Mouse (Mus musculus) cortical plate, adult 2 months (tissue): ENCODE data around the gene Sh3bgr.

Experiments
- CTCF ChIP-seq: fragments of 200-500 bp; IDR thresholded peaks from 2 replicates; pipeline ENCODE4 v1.5.1; 2011; ENCODE audit warnings: mild to moderate bottlenecking, control low read depth, low read length; ENCODE audit not compliant: insufficient read depth; ENCODE audit errors: extremely low read depth
- POLR2A ChIP-seq: fragments of 200-500 bp; IDR thresholded peaks from 2 replicates; pipeline ENCODE4 v1.6.1; 2011; ENCODE audit warnings: mild to moderate bottlenecking, low read length, control low read depth; ENCODE audit not compliant: insufficient read depth; ENCODE audit errors: extremely low read depth

DNA sequence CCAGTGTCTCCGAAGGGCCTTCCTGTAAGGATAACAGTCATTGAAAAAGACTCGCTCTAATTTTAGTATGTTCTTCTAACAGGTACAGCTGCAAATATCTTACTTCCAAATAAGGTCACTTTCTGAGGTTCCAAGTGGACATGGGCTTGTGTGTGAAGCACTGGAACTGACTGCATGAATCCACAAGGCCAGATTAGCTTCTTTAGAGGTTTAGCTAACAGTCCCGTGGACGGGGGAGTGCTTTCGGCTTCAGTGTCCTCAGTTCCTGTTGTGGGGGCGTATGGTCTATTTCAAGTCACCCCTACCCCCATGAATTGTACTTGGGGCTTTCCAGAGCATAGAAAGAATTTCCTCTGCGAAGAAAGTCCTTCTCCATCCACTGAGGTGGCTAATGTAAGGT lies 10.6 kb downstream of the Sh3bgr start:
- no peak for TF ChIP-seq POLR2A
- no peak for TF ChIP-seq CTCF
